Mouse (Mus musculus): ENCODE data around the gene Rcc1l. TPM values are rescaled to one million over a fixed set of nuclear protein-coding genes. Genes with fewer than 3 reads are reported as not detected.
A peak's percentile ranks its signal among the peaks of the same experiment; 100 is the strongest.

Rcc1l gene
- polyA plus RNA-seq, 1 experiment, result 7.8 TPM

DNA sequence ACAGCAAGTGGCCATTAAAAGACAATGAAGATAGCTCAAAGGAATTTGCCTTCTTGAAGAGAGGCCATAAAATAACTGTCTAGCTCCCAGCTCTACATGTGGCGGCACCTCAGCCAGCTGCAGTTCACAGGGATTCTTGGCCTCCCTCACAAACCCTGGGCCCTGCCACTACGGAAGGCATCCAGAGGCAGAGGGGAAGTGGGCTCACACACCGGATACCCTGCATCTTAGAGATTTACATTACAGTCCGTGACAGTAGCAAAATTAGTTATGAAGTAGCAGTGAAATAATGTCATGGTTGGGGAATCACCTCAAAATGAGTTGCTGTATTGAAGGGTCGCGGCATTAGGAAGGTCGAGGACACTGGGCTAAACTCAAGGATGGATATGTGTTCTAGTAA, 12.0 kb upstream of the Rcc1l start:
- Histone ChIP-seq H3K27me3 (replicated peaks) (no peaks in the 10 kb centered on the region), H3K9me3 (no peaks in the 10 kb centered on the region), H3K4me1 (peaks cover 86% of the 10 kb centered on the region), H3K36me3 (replicated peaks; ENCODE audit: low read length) (peaks cover 20% of the 10 kb centered on the region), H3K4me3 (replicated peaks) (peak overlapping the region; percentile 80)
- TF ChIP-seq GATA1 (IDR thresholded peaks at IDR 0.05; ENCODE audit: borderline replicate concordance, low read length), result peak; percentile 70; the same call in 1 of the 3 replicates
- peak; percentile 96 for TF ChIP-seq FLI1 (IDR thresholded peaks at IDR 0.05; ENCODE audit: low read length)

DNA sequence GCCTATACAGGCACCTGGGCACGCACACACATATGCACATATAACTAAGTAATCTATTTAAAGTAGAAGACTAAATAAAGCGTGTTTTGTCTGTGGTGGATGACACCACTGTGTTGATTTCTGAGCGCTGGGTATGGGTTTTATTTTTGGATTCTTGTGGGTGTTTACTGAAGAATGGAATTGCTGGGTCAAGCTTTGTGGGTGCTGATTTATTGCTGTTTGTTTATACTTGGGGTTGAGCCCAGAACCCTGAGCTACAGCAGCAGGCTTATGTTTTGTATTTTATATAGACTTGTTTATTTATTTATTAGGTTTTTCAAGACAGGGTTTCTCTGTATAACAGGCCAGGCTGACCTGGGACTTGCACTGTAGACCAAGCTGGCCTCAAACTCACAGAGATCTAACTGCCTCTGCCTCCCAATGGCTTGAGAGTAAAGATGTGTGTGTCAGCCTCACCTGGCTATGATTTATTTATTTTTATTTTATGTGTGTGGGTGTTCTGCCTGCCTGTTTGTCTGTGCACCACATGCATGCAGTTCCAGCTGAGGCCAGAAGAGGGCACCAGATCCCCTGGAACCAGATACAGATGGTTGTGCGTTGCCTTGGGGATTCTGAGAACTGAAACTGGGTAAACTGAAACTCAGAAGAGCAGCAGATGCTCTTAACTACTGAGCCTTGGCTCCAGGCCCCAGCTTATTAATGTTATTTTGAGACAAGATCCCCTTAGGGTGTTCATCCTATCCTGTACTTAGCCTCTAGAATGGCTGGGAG, 10.6 kb upstream of the Rcc1l start:
- Histone ChIP-seq H3K4me3 (replicated peaks) (peak overlapping the region; percentile 17), H3K4me1 (peaks cover 88% of the 10 kb centered on the region), H3K27me3 (replicated peaks) (no peaks in the 10 kb centered on the region), H3K9me3 (no peaks in the 10 kb centered on the region), H3K36me3 (replicated peaks; ENCODE audit: low read length) (peaks cover 12% of the 10 kb centered on the region)
- TF ChIP-seq GATA1 (IDR thresholded peaks at IDR 0.05; ENCODE audit: borderline replicate concordance, low read length), result no peak
- no peak for TF ChIP-seq FLI1 (IDR thresholded peaks at IDR 0.05; ENCODE audit: low read length)

DNA sequence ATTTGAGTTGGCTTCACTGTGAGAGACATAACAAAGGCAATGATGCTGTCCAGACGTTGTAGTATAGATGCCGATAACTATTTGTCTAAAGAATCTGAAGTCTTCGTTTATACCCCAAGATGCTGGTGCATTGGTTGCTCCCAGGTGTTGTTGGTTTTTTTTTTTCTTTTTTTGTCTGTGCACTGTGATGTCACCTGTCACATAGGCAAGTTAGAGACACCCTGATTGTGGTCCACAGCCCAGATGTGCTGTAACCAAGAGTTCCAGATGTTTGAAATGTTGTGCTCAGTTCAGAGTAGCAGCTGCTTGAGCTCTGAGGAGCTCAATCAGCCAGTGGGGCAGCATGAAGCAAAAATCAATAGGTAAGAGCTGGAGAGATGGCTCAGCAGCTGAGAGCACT, 9.5 kb upstream of the Rcc1l start:
- H3K4me1 ChIP-seq, result peaks cover 90% of the 10 kb centered on the region
- peaks cover 7% of the 10 kb centered on the region for H3K36me3 ChIP-seq (replicated peaks; ENCODE audit: low read length)
- H3K4me3 ChIP-seq (replicated peaks), result no peak overlapping the region
- TF ChIP-seq GATA1 (IDR thresholded peaks at IDR 0.05; ENCODE audit: borderline replicate concordance, low read length) (no peak), FLI1 (IDR thresholded peaks at IDR 0.05; ENCODE audit: low read length) (no peak)
- no peaks in the 10 kb centered on the region for H3K27me3 ChIP-seq (replicated peaks)
- no peaks in the 10 kb centered on the region for H3K9me3 ChIP-seq

DNA sequence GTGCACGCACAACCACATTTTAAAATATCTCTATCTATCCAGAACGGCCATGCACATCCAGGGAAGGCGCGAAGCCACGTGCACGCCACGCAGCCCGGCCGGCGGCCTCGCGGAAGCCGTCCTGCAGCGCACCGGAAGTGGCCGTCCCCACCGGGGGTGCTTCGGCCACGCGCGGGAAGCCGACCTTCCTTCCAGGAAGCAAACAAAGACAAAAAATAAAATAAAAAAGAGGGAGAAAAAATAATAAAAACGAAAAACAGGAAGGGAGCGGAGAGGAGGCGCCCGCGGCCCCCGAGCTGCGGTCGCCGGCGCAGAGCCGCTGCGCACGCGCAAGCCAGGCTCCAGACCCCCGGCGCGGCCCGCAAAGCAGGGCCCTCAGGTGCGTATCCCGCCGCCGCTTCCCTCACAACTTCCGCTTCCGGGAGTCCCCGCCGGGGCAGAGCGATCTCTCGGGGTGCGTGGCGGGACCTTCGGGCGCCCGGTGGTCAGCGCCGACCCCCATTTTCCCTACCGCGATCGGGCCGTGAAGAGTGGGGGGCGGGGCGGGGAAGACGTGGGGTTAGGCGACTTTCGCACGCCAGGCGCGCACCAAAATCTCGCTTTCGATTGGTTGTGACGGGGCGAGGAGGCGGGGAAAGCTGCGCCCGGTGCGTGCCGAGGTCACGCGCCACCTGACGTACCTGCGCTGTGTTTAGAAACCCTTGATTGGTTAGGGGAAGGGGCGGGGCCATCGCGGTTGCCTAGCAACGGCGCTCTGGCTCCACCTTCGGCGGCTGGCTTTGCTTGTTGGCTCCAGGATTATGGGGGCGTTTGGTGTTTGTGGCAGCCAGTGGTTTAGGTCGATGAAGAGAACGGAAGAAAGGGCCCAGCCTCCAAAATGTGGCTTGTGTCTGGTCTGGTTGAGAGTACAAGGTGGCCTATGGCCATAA, 7.6 kb upstream of the Rcc1l start, which contains the start of gene Gtf2ird2:
Gene Gtf2ird2, plus strand, starts transcription at position 140 of the 929 bp plus-strand sequence.
- Histone ChIP-seq H3K4me3 (replicated peaks) (peak within 1 kb of the TSS; percentile 93), H3K4me1 (peaks cover 90% of the 10 kb centered on the region), H3K36me3 (replicated peaks; ENCODE audit: low read length) (peaks cover 2% of the 10 kb centered on the region), H3K9me3 (no peaks in the 10 kb centered on the region), H3K27me3 (replicated peaks) (no peaks in the 10 kb centered on the region)
- TF ChIP-seq FLI1 (IDR thresholded peaks at IDR 0.05; ENCODE audit: low read length) (peak; percentile 51; the same call in 1 of the 2 replicates), GATA1 (IDR thresholded peaks at IDR 0.05; ENCODE audit: borderline replicate concordance, low read length) (no peak)

DNA sequence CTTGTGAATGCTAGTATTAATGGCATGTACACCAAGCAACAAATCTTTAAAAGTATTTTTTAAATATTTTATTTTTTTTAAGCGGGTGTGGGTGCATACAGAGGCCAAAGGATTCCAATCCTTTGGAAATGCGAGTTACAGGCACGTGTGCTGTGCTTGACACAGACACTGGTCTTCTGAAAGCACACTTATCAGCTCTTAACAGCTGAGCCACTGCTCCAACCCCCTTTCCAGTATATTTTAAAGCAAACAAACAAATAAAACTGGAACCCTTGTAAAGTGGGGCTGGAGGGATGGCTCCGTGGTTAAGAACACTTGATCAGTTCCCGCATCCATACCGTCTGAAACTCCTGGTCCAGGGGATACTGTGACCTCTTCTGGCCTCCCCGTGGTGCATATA, 6.6 kb upstream of the Rcc1l start:
- TF ChIP-seq GATA1 (IDR thresholded peaks at IDR 0.05; ENCODE audit: borderline replicate concordance, low read length) (no peak), FLI1 (IDR thresholded peaks at IDR 0.05; ENCODE audit: low read length) (no peak)
- Histone ChIP-seq H3K27me3 (replicated peaks) (no peaks in the 10 kb centered on the region), H3K36me3 (replicated peaks; ENCODE audit: low read length) (peaks cover 2% of the 10 kb centered on the region), H3K4me1 (peaks cover 90% of the 10 kb centered on the region), H3K4me3 (replicated peaks) (peak overlapping the region; percentile 93), H3K9me3 (no peaks in the 10 kb centered on the region)

DNA sequence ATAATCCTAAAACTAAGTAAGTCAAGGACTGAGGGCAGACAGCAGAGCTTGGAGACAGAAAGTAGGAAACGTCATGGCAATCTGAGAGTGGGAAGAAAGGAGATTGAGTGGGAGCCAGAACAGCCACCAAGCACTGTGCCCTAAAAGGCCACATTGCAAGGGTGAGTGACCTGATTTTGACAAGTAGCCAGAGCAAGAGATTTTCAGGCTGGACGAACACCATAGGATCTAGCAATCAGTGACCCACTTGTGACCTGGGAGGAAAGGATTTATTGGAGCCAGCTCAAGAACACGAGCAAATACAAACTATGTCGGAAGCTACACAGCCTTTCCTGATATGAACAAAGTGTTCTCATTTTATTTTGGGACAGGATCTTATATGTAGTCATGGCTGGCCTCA, 6.2 kb upstream of the Rcc1l start:
- TF ChIP-seq FLI1 (IDR thresholded peaks at IDR 0.05; ENCODE audit: low read length), result no peak
- no peak for TF ChIP-seq GATA1 (IDR thresholded peaks at IDR 0.05; ENCODE audit: borderline replicate concordance, low read length)

DNA sequence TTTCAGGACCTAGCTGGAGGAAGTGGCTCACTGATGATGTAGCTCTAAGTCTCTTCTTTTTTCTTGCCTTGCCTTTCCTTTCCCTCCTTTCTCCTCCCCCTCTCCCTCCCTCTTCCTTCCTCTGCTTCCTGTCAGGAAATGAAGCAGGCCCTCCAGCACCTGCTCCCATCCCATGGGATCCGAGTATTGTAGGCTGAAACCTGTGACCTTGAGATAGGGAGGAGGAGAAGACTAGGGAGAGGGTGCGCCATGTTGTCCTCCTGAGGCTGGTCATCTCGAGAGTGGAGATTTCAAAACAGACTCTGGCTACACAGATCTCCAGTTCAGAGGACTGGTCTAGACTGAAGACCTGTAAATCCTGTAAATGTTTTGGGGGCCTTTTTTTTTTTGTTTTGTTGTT, 5.6 kb upstream of the Rcc1l start:
- peaks cover 90% of the 10 kb centered on the region for H3K4me1 ChIP-seq
- no peaks in the 10 kb centered on the region for H3K27me3 ChIP-seq (replicated peaks)
- no peaks in the 10 kb centered on the region for H3K9me3 ChIP-seq
- no peak for TF ChIP-seq GATA1 (IDR thresholded peaks at IDR 0.05; ENCODE audit: borderline replicate concordance, low read length)
- no peak for TF ChIP-seq FLI1 (IDR thresholded peaks at IDR 0.05; ENCODE audit: low read length)
- no peaks in the 10 kb centered on the region for H3K36me3 ChIP-seq (replicated peaks; ENCODE audit: low read length)
- H3K4me3 ChIP-seq (replicated peaks), result peak overlapping the region; percentile 54

More for the DNA sequence above, 6.2 kb upstream of the Rcc1l start:
- no peaks in the 10 kb centered on the region for H3K27me3 ChIP-seq (replicated peaks)
- peaks cover 2% of the 10 kb centered on the region for H3K36me3 ChIP-seq (replicated peaks; ENCODE audit: low read length)
- H3K4me1 ChIP-seq, result peaks cover 90% of the 10 kb centered on the region
- peak overlapping the region; percentile 12 for H3K4me3 ChIP-seq (replicated peaks)
- no peaks in the 10 kb centered on the region for H3K9me3 ChIP-seq

DNA sequence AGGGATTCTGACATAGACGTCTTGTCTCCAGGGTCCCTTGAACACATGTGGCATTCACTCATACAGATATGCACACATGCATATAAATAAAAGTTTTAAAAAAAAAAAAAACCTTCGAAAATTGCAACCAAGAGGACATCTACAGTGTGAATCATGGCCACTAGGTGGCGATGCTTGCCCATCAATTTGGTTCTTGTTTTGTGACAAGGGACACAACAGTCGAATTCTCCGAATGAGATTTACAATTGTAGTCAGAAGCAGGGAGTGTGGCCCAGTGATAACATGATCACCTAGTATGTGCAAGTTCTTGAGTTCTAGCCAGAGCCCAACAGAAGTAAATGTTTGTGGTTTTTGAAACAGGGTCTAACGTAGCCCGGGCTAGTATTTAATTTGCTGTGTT, 3.3 kb upstream of the Rcc1l start:
- H3K36me3 ChIP-seq (replicated peaks; ENCODE audit: low read length), result no peaks in the 10 kb centered on the region
- TF ChIP-seq FLI1 (IDR thresholded peaks at IDR 0.05; ENCODE audit: low read length), result no peak
- TF ChIP-seq GATA1 (IDR thresholded peaks at IDR 0.05; ENCODE audit: borderline replicate concordance, low read length), result no peak
- H3K4me3 ChIP-seq (replicated peaks), result no peak overlapping the region
- peaks cover 83% of the 10 kb centered on the region for H3K4me1 ChIP-seq
- H3K9me3 ChIP-seq, result no peaks in the 10 kb centered on the region
- H3K27me3 ChIP-seq (replicated peaks), result no peaks in the 10 kb centered on the region

DNA sequence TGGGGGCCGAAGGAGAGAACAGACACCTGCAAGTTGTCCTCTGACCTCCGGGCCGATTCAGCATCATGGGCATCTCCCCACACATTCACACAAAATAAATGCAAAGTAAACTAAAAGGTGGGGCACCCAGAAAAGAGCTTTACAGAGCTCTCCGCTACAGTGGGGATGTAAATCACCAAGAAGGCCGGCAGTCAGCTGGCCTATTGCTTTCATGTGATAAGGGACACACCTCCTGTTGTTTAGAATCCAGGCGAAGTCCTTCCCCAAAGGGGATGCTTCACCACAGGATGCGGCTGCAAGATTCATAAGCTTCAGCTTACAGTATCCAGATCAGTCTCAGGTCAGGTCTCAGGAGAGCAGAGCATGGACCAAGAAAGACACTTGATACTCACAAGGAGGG, 2.0 kb upstream of the Rcc1l start:
- Histone ChIP-seq H3K4me3 (replicated peaks) (no peak overlapping the region), H3K9me3 (no peaks in the 10 kb centered on the region), H3K27me3 (replicated peaks) (no peaks in the 10 kb centered on the region), H3K36me3 (replicated peaks; ENCODE audit: low read length) (peaks cover 4% of the 10 kb centered on the region), H3K4me1 (peaks cover 93% of the 10 kb centered on the region)
- TF ChIP-seq GATA1 (IDR thresholded peaks at IDR 0.05; ENCODE audit: borderline replicate concordance, low read length), result no peak
- TF ChIP-seq FLI1 (IDR thresholded peaks at IDR 0.05; ENCODE audit: low read length), result no peak

Data from megakaryocyte, embryonic 14.5 days (primary cell).